Mouse (Mus musculus) bone marrow, adult 2 months (tissue): ENCODE data around the gene Ormdl1. TPM values are rescaled to one million over a fixed set of nuclear protein-coding genes. Genes with fewer than 3 reads are reported as not detected.
"Not testable (repeated sequence)": the region's sequence is repeated elsewhere in the genome, so short reads cannot be mapped to it uniquely, and the experiment has no call there.

Experiments
- H3K27ac ChIP-seq: fragments of 200-500 bp; 2 replicates; pipeline ENCODE4 v1.5.1; 2012; ENCODE audit warnings: low read depth, mild to moderate bottlenecking, control low read depth, inconsistent platforms, low read length; ENCODE audit not compliant: control insufficient read depth, poor library complexity, insufficient read depth
- H3K4me1 ChIP-seq: fragments of 200-500 bp; 2 replicates; pipeline ENCODE4 v1.6.1; 2011; ENCODE audit warnings: low read length; ENCODE audit not compliant: control insufficient read depth, insufficient read depth
- H3K4me3 ChIP-seq: fragments of 200-500 bp; replicated peaks from 2 replicates; pipeline ENCODE3; 2011; ENCODE audit warnings: mild to moderate bottlenecking, low read depth, low read length, control low read depth; ENCODE audit not compliant: control insufficient read depth
- CTCF ChIP-seq: fragments of 200-500 bp; IDR thresholded peaks from 2 replicates; pipeline ENCODE4 v1.5.1; 2011; ENCODE audit warnings: low read length, control low read depth; ENCODE audit not compliant: control insufficient read depth, insufficient read depth
- POLR2A ChIP-seq: fragments of 200-500 bp; IDR thresholded peaks from 2 replicates; pipeline ENCODE4 v1.6.1; 2011; ENCODE audit warnings: low read depth, mild to moderate bottlenecking, control low read depth, low read length, borderline replicate concordance; ENCODE audit not compliant: control insufficient read depth
- WGBS: fragments of 180-500 bp; shearing (Covaris S2); methylation state at CpG from one replicate; pipeline ENCODE4 v1.1.7; 2018; 5-methylcytosine and 5-hydroxymethylcytosine counted together
- polyA plus RNA-seq: library from polyadenylated mRNA; stranded (reverse); fragments of >200 nt; gene quantifications from 2 replicates; pipeline ENCODE4 v1.2.4, GENCODE M21; 2011; ENCODE audit warnings: low replicate concordance; ENCODE audit not compliant: missing spikeins, insufficient read depth, insufficient read length

The Ormdl1 gene
- polyA plus RNA-seq: 7.6 and 7.8 TPM in 2 replicates

GRCm38 (mm10) chr1:53296581-53297383 is at the start of gene Ormdl1, which contains the start of the genes Pms1 and Gm28778:
Gene Ormdl1, plus strand, starts transcription at chr1:53297095.
Gene Pms1, minus strand, starts transcription at chr1:53297018.
Gene Gm28778, plus strand, starts transcription at chr1:53297111.
- peak within 1 kb of the TSS; percentile 85 for H3K4me3 ChIP-seq
- TF ChIP-seq CTCF (no peak), POLR2A (peak; percentile 88)
- H3K4me1 ChIP-seq: no peaks in the 10 kb centered on the region; the same call in 1 of the 2 replicates
- under 1% methylated on average over 66 of the region's 66 CpGs for WGBS
- peak within 1 kb of the TSS; percentile 94 for H3K27ac ChIP-seq

GRCm38 (mm10) chr1:53264958-53265612 is 31.8 kb upstream of the Ormdl1 start:
- peak overlapping the region; percentile 32; the same call in 1 of the 2 replicates for H3K27ac ChIP-seq
- not testable (repeated sequence) for H3K4me1 ChIP-seq

GRCm38 (mm10) chr1:53269901-53270300 is 27.0 kb upstream of the Ormdl1 start:
- no peak overlapping the region for H3K4me3 ChIP-seq
- no peak overlapping the region for H3K27ac ChIP-seq
- no peaks in the 10 kb centered on the region for H3K4me1 ChIP-seq
- 87% methylated on average over 3 of the region's 3 CpGs for WGBS
- TF ChIP-seq CTCF (no peak), POLR2A (no peak)

More at GRCm38 (mm10) chr1:53264958-53265612, 31.8 kb upstream of the Ormdl1 start:
- not testable (repeated sequence) for H3K4me3 ChIP-seq

- no peaks in the 10 kb centered on the region for H3K4me1 ChIP-seq
- H3K27ac ChIP-seq: no peak overlapping the region
- TF ChIP-seq POLR2A (no peak), CTCF (no peak)
- H3K4me3 ChIP-seq: no peak overlapping the region
Measured at GRCm38 (mm10) chr1:53272646-53273045, 24.2 kb upstream of the Ormdl1 start.

GRCm38 (mm10) chr1:53291197-53291596 is 5.7 kb upstream of the Ormdl1 start:
- Histone ChIP-seq H3K27ac (no peak overlapping the region), H3K4me1 (no peaks in the 10 kb centered on the region), H3K4me3 (no peak overlapping the region)
- TF ChIP-seq POLR2A (no peak), CTCF (no peak)
- WGBS: 82% methylated on average over 3 of the region's 3 CpGs

- no peak for TF ChIP-seq POLR2A
- no peak for TF ChIP-seq CTCF
- 84% methylated on average over 4 of the region's 4 CpGs for WGBS
- H3K4me1 ChIP-seq: no peaks in the 10 kb centered on the region; the same call in 1 of the 2 replicates
- H3K27ac ChIP-seq: no peak overlapping the region
- no peak overlapping the region for H3K4me3 ChIP-seq
Measured at GRCm38 (mm10) chr1:53300506-53300905, 3.6 kb downstream of the Ormdl1 start.

- peak within 1 kb of the TSS; percentile 84 for H3K4me3 ChIP-seq
- 2% methylated on average over 27 of the region's 27 CpGs for WGBS
- TF ChIP-seq CTCF (no peak), POLR2A (peak; percentile 34; the same call in 1 of the 2 replicates)
- H3K27ac ChIP-seq: peak within 1 kb of the TSS; percentile 18
- H3K4me1 ChIP-seq: no peaks in the 10 kb centered on the region
Measured at GRCm38 (mm10) chr1:53312989-53313967, 16.4 kb downstream of the Ormdl1 start, which contains the start of gene Osgepl1. Gene Osgepl1, plus strand, starts transcription at chr1:53313624.
